24 mouse cellular contexts compared by ENCODE assay signal in genomic region chr8:114579292-114579691, GRCm38 (mm10).
"Had no signal": no experiment of that assay in that cellular context is flagged by ENCODE, and none has a peak within 500 bp of the region (broad histone marks: within the 10 kb centered on the region; RNA-seq: fewer than 3 reads in every experiment).

No protein-coding gene starts in this region.

- H3K9ac ChIP-seq: forebrain, postnatal 0 days; heart, embryonic 13.5 days; heart, embryonic 15.5 days; hindbrain, embryonic 13.5 days; hindbrain, embryonic 15.5 days; limb, embryonic 13.5 days; limb, embryonic 15.5 days; liver, embryonic 12.5 days; liver, embryonic 14.5 days had no signal

- H3K4me2 ChIP-seq: heart, embryonic 11.5 days; heart, embryonic 13.5 days; heart, embryonic 15.5 days; hindbrain, embryonic 13.5 days; hindbrain, embryonic 15.5 days; limb, embryonic 13.5 days; limb, embryonic 15.5 days; liver, embryonic 12.5 days had no signal

- H3K9me3 ChIP-seq: heart, embryonic 13.5 days; heart, embryonic 15.5 days; hindbrain, embryonic 13.5 days; hindbrain, embryonic 15.5 days; limb, embryonic 15.5 days; liver, embryonic 12.5 days had no signal

- H3K4me3 ChIP-seq: heart, adult 2 months; heart, embryonic 13.5 days; heart, embryonic 15.5 days; hindbrain, embryonic 13.5 days; hindbrain, embryonic 15.5 days; limb, embryonic 13.5 days; limb, embryonic 15.5 days; liver, embryonic 12.5 days had no signal

- H3K27me3 ChIP-seq: heart, embryonic 13.5 days; heart, embryonic 15.5 days; hindbrain, embryonic 13.5 days; hindbrain, embryonic 15.5 days; limb, embryonic 15.5 days; liver, embryonic 12.5 days had no signal

- H3K36me3 ChIP-seq: heart, embryonic 13.5 days; heart, embryonic 15.5 days; hindbrain, embryonic 13.5 days; hindbrain, embryonic 15.5 days; limb, embryonic 13.5 days; limb, embryonic 15.5 days; liver, embryonic 12.5 days had no signal

- DNase-seq: forebrain, postnatal 0 days; gastrocnemius, postnatal 25 days; heart, adult 11 months; heart, postnatal 14 days; heart, postnatal 36 days; kidney, adult 11 months; kidney, adult 8-10 months; kidney, postnatal 10 days; kidney, postnatal 25 days; layer of hippocampus, adult 9-11 months; layer of hippocampus, postnatal 36 days; left cerebral cortex, postnatal 4 days had no signal

- H3K4me1 ChIP-seq: heart, embryonic 15.5 days; hindbrain, embryonic 13.5 days; hindbrain, embryonic 15.5 days; limb, embryonic 13.5 days; limb, embryonic 15.5 days; liver, embryonic 12.5 days had no signal

- H3K27ac ChIP-seq: heart, adult 2 months; heart, embryonic 13.5 days; heart, embryonic 15.5 days; hindbrain, embryonic 13.5 days; hindbrain, embryonic 15.5 days; hindbrain, postnatal 0 days; limb, embryonic 13.5 days; limb, embryonic 15.5 days; liver, embryonic 12.5 days; liver, embryonic 14.5 days had no signal

- ATAC-seq: forebrain, postnatal 0 days; hindbrain, postnatal 0 days; intestine, embryonic 16.5 days; liver, embryonic 12.5 days had no signal
